Mouse (Mus musculus) ES-E14 (cell line): ENCODE data around the gene As3mt.

Experiments used
- CHD2 ChIP-seq: IDR thresholded peaks from 2 replicates; pipeline ENCODE4 v1.6.1; 2014; ENCODE audit warnings: mild to moderate bottlenecking, low read depth, low read length, inconsistent platforms
- HCFC1 ChIP-seq: IDR thresholded peaks from 2 replicates; pipeline ENCODE4 v1.6.1; 2012; ENCODE audit warnings: low read length, inconsistent platforms, borderline replicate concordance; ENCODE audit not compliant: insufficient read depth
- MAFK ChIP-seq: IDR thresholded peaks from 2 replicates; pipeline ENCODE4 v1.6.1; 2014; ENCODE audit warnings: mild to moderate bottlenecking, low read depth, low read length, inconsistent platforms; ENCODE audit not compliant: insufficient read depth
- ZC3H11A ChIP-seq: IDR thresholded peaks from 2 replicates; pipeline ENCODE4 v1.6.1; 2012; ENCODE audit warnings: low read depth, mild to moderate bottlenecking, inconsistent platforms, low read length, borderline replicate concordance

GRCm38 (mm10) chr19:46731351-46731750 lies 24.1 kb downstream of the As3mt start:
- TF ChIP-seq MAFK (no peak), CHD2 (no peak), HCFC1 (no peak), ZC3H11A (no peak)
